9 mouse cellular contexts compared by ENCODE assay signal in the genomic region with DNA sequence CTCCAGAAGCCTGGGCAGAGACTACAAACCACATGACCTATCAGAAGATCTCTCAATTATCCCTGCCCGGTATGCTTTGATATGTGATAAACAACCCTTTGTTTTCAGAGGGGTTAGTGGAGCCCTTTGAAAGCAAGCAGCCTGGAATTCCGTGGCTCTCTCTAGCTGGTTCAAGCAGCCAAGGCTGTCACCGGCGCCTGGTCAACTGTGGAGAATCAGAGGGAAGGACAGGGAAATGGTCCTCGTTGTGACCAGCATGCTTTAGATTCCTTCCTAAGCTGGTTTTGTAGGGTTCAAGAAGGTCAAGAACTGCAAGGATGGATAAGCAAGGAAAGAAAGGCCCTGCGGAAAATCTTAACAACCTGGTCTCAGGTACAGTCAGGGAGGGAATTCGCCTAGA. TPM values are rescaled to one million over a fixed set of nuclear protein-coding genes. Genes with fewer than 3 reads are reported as not detected.
A peak's percentile ranks its signal among the peaks of the same experiment; 100 is the strongest.
DNase-seq lines count a peak whose midpoint lies in the region; ATAC-seq and TF ChIP-seq lines count a peak whose summit lies in the region.
"Had no signal": no experiment of that assay in that cellular context is flagged by ENCODE, and none has a peak within 500 bp of the region (broad histone marks: within the 10 kb centered on the region; RNA-seq: fewer than 3 reads in every experiment).

No protein-coding gene starts in this region.

- peak overlapping the region; percentile 23; the same call in 1 of the 2 replicates for H3K27ac ChIP-seq in hindbrain, embryonic 10.5 days
- H3K27ac ChIP-seq in hindbrain, embryonic 11.5 days (ENCODE audit: low read depth, low read length) = no peak overlapping the region
- peak overlapping the region; percentile 33; the same call in 1 of the 2 replicates for H3K27ac ChIP-seq in embryonic facial prominence, embryonic 13.5 days

- intact Hi-C loops in left cerebral cortex, postnatal 4 days (cut with DNase I) = no loop called here

- peaks cover 7% of the 10 kb centered on the region for H3K36me3 ChIP-seq in hindbrain, embryonic 10.5 days
- no peaks in the 10 kb centered on the region for H3K36me3 ChIP-seq in hindbrain, embryonic 11.5 days (ENCODE audit: control insufficient read depth, insufficient read depth, low read length)
- peaks cover 2% of the 10 kb centered on the region; the same call in 1 of the 2 replicates for H3K36me3 ChIP-seq in embryonic facial prominence, embryonic 13.5 days

- TF ChIP-seq CTCF in brain, embryonic 14.5 days (IDR thresholded peaks at IDR 0.05; ENCODE audit: borderline replicate concordance, extremely low read depth, insufficient read depth, insufficient read length) = no peak

- no peak overlapping the region for H3K4me3 ChIP-seq in hindbrain, embryonic 10.5 days
- H3K4me3 ChIP-seq in hindbrain, embryonic 11.5 days (ENCODE audit: low read depth, low read length) = no peak overlapping the region
- H3K4me3 ChIP-seq in embryonic facial prominence, embryonic 13.5 days = no peak overlapping the region

- H3K9ac ChIP-seq in hindbrain, embryonic 11.5 days (ENCODE audit: low read depth, low read length) = no peak overlapping the region
- H3K9ac ChIP-seq in embryonic facial prominence, embryonic 13.5 days = no peak overlapping the region

- DNase-seq in hindbrain, embryonic 10.5 days (ENCODE audit: low spot score) = no peak
- no peak for DNase-seq in hindbrain, embryonic 11.5 days (ENCODE audit: low spot score)
- peak; percentile 31 for DNase-seq in brain, embryonic 14.5 days (ENCODE audit: low read depth)
- DNase-seq in kidney, postnatal 14 days = peak; percentile 70
- DNase-seq in left cerebral cortex, postnatal 4 days = no peak
- DNase-seq: layer of hippocampus, adult 9-11 months had no signal

- peaks cover 29% of the 10 kb centered on the region for H3K4me1 ChIP-seq in hindbrain, embryonic 10.5 days (replicated peaks)
- H3K4me1 ChIP-seq in hindbrain, embryonic 11.5 days (replicated peaks; ENCODE audit: control insufficient read depth, insufficient read depth, low read length) = no peaks in the 10 kb centered on the region
- peaks cover 56% of the 10 kb centered on the region for H3K4me1 ChIP-seq in embryonic facial prominence, embryonic 13.5 days

- WGBS in hindbrain, embryonic 10.5 days = 18% methylated on average over 7 of the region's 7 CpGs
- 28% methylated on average over 7 of the region's 7 CpGs for WGBS in hindbrain, embryonic 11.5 days
- WGBS in embryonic facial prominence, embryonic 13.5 days = 17% methylated on average over 7 of the region's 7 CpGs

- H3K9me3 ChIP-seq in hindbrain, embryonic 10.5 days = no peaks in the 10 kb centered on the region
- no peaks in the 10 kb centered on the region for H3K9me3 ChIP-seq in hindbrain, embryonic 11.5 days (ENCODE audit: control insufficient read depth, low read length)
- H3K9me3 ChIP-seq in embryonic facial prominence, embryonic 13.5 days = no peaks in the 10 kb centered on the region

- no peak; the same call in 1 of the 2 replicates for ATAC-seq in hindbrain, embryonic 11.5 days (ENCODE audit: low FRiP score)
- ATAC-seq in embryonic facial prominence, embryonic 13.5 days (ENCODE audit: insufficient number of reproducible peaks, insufficient read depth, low FRiP score, low TSS enrichment, low read depth) = no peak
- no peak for ATAC-seq in granulocyte monocyte progenitor cell, adult 5-6 weeks (replicated peaks; ENCODE audit: poor library complexity, severe bottlenecking)

- H3K4me2 ChIP-seq in hindbrain, embryonic 11.5 days (replicated peaks; ENCODE audit: low read depth, low read length) = no peak overlapping the region
- H3K4me2 ChIP-seq in embryonic facial prominence, embryonic 13.5 days = no peak overlapping the region

- H3K27me3 ChIP-seq in hindbrain, embryonic 10.5 days (ENCODE audit: insufficient read depth, poor library complexity, severe bottlenecking) = no peaks in the 10 kb centered on the region
- H3K27me3 ChIP-seq in hindbrain, embryonic 11.5 days (ENCODE audit: control insufficient read depth, insufficient read depth, low read length) = no peaks in the 10 kb centered on the region
- no peaks in the 10 kb centered on the region for H3K27me3 ChIP-seq in embryonic facial prominence, embryonic 13.5 days

- TF ChIP-seq POLR2A in brain, embryonic 14.5 days (IDR thresholded peaks at IDR 0.05; ENCODE audit: borderline replicate concordance, extremely low read depth, insufficient read depth, insufficient read length, poor library complexity, severe bottlenecking) = no peak

RNA-seq across cellular contexts. Expression of a gene that starts 21.9 kb away (rescaled TPM):
- 125 and 161 TPM in 2 replicates for polyA plus RNA-seq in hindbrain, embryonic 10.5 days (2016; fragmentation: Nextera tagmentation; extraction: Ambion mirVana)
- 184 and 203 TPM in 2 replicates for polyA plus RNA-seq in hindbrain, embryonic 11.5 days (2014; fragmentation: Nextera tagmentation; extraction: Ambion mirVana)
- polyA plus RNA-seq in brain, embryonic 14.5 days (2012; rRNA removed) = 278 and 485 TPM in 2 replicates
- 197 and 260 TPM in 2 replicates for polyA plus RNA-seq in embryonic facial prominence, embryonic 13.5 days (2015; fragmentation: Nextera tagmentation; extraction: Ambion mirVana)
- 47.2 and 63.2 TPM in 2 replicates for total RNA-seq in granulocyte monocyte progenitor cell, adult 5-6 weeks (2014; fragmentation: Nextera tagmentation)
- total RNA-seq in granulocyte monocyte progenitor cell, adult 5-6 weeks (2017) = 119 and 121 TPM in 2 replicates
- 100 to 1,000 TPM; 652 to 726 TPM for total RNA-seq in left cerebral cortex, postnatal 4 days (2021)
- total RNA-seq: MEL had no signal

Comparison
In these comparisons a context has a peak if more than half of its experiments do, and no peak if none do; other contexts are left out.
1. DNase-seq: peak in brain, embryonic 14.5 days (single experiment) and kidney, postnatal 14 days (single experiment); none in hindbrain, embryonic 10.5 days (single experiment), hindbrain, embryonic 11.5 days (single experiment) and left cerebral cortex, postnatal 4 days (single experiment).